Mouse (Mus musculus): ENCODE data around the gene Palm3.

- TF ChIP-seq CTCF (conservative IDR thresholded peaks at IDR 0.05; ENCODE audit: insufficient read depth, insufficient read length, low read depth, low read length): no peak
- peak; percentile 63 for TF ChIP-seq POLR2A (IDR thresholded peaks at IDR 0.05; ENCODE audit: low read depth, low read length)
These were observed 24.4 kb upstream of the Palm3 start for GRCm38 (mm10) chr8:83996567-83997505.

Measured in kidney, adult 2 months (tissue).